Mouse (Mus musculus): Measurements from ENCODE around the gene Otop1. TPM values are rescaled to one million over a fixed set of nuclear protein-coding genes. Genes with fewer than 3 reads are reported as not detected.

The Otop1 gene
- not detected in 2 replicates for polyA plus RNA-seq (2016; fragmentation: Nextera tagmentation; extraction: Ambion mirVana)

DNA sequence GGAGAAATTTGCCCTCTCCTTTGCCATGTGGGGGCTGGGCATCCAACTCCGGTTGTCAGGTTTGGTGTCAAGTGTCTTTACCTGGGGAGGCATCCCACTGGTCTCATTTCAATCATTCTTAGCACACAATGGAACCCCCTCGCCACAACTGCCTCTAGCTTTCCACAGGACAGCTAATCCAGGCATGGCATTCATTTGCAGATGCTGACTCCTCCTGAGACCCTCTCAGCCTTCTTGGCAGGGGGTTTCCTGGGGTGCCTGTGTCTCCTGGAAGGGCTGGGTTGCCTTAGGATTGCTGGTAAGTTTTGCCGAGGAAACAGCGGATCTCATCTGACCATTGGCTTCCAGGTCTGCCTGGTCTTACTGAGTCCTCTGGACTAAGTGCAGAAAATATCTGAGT, at the start of gene Otop1:
Gene Otop1 (plus strand): TSS at position 202 of the 400 bp plus-strand sequence.
- WGBS, result 6% methylated on average over 4 of the region's 4 CpGs
- H3K36me3 ChIP-seq, result peaks cover 9% of the 10 kb centered on the region
- no peak within 1 kb of the TSS for H3K27ac ChIP-seq
- H3K4me3 ChIP-seq, result 0 out of 2 replicates have a peak within 1 kb of the TSS, but pooled peaks have one; percentile 34
- H3K4me1 ChIP-seq, result peaks cover 19% of the 10 kb centered on the region
- H3K27me3 ChIP-seq (replicated peaks), result peaks cover 70% of the 10 kb centered on the region
- H3K9ac ChIP-seq, result no peak within 1 kb of the TSS
- ATAC-seq (ENCODE audit: low FRiP score, low read depth), result no peak
- H3K4me2 ChIP-seq (replicated peaks), result peak within 1 kb of the TSS; percentile 60
- H3K9me3 ChIP-seq, result no peaks in the 10 kb centered on the region

DNA sequence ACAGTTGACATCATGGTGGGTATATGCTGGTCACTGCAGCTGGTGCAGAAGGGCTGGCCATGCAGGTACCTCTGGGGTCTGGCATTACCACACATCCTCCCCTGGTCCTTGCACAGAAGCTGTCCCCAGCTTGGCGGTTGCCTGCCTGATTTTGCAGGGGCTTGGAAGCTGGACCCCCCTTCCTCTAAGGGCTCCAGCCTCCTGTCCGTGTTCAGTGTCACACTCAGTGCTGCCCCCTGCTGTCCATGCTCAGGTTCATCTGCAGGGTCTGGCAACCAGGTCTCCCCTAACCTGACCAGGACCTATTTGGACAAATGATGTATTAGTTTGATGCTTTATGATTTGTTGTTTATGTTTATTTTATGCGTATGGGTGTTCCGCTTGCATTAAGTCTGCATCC, 40.4 kb upstream of the Otop1 start:
- H3K27ac ChIP-seq, result no peak overlapping the region
- no peaks in the 10 kb centered on the region for H3K27me3 ChIP-seq (replicated peaks)
- H3K4me1 ChIP-seq, result 0 out of 2 replicates have a peak, but pooled peaks cover under 1% of the 10 kb centered on the region
- H3K4me3 ChIP-seq, result no peak overlapping the region
- ATAC-seq (ENCODE audit: low FRiP score, low read depth), result no peak
- no peak overlapping the region for H3K9ac ChIP-seq
- H3K4me2 ChIP-seq (replicated peaks), result no peak overlapping the region
- H3K36me3 ChIP-seq, result peaks cover 54% of the 10 kb centered on the region
- WGBS, result 70% methylated on average over 4 of the region's 4 CpGs
- 0 out of 2 replicates have a peak, but pooled peaks cover 3% of the 10 kb centered on the region for H3K9me3 ChIP-seq

DNA sequence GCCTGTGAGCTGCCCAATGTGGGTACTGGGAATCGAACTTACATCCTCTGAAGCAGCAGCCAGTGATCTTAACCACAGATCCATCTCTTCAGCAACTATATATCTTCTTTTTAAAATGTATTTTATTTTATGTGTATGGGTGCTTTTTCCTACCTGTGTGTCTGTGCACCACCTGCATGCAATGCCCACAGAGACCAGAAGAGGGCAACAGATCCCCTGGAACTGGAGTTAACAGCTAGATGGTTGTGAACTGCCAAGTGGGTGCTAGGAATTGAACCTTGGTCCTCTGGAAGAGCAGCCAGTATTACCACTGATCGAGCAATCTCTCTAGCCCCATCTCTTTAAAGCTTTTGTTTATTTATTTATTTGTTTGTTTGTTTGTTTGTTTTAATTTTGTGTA, 39.1 kb upstream of the Otop1 start:
- WGBS, result 92% methylated on average over 2 of the region's 2 CpGs
- 0 out of 2 replicates have a peak, but pooled peaks cover 3% of the 10 kb centered on the region for H3K9me3 ChIP-seq
- no peak overlapping the region for H3K4me3 ChIP-seq
- ATAC-seq (ENCODE audit: low FRiP score, low read depth), result no peak
- H3K4me2 ChIP-seq (replicated peaks), result no peak overlapping the region
- peaks cover 10% of the 10 kb centered on the region for H3K4me1 ChIP-seq
- peaks cover 42% of the 10 kb centered on the region for H3K36me3 ChIP-seq
- no peak overlapping the region for H3K9ac ChIP-seq
- no peak overlapping the region for H3K27ac ChIP-seq
- no peaks in the 10 kb centered on the region for H3K27me3 ChIP-seq (replicated peaks)

DNA sequence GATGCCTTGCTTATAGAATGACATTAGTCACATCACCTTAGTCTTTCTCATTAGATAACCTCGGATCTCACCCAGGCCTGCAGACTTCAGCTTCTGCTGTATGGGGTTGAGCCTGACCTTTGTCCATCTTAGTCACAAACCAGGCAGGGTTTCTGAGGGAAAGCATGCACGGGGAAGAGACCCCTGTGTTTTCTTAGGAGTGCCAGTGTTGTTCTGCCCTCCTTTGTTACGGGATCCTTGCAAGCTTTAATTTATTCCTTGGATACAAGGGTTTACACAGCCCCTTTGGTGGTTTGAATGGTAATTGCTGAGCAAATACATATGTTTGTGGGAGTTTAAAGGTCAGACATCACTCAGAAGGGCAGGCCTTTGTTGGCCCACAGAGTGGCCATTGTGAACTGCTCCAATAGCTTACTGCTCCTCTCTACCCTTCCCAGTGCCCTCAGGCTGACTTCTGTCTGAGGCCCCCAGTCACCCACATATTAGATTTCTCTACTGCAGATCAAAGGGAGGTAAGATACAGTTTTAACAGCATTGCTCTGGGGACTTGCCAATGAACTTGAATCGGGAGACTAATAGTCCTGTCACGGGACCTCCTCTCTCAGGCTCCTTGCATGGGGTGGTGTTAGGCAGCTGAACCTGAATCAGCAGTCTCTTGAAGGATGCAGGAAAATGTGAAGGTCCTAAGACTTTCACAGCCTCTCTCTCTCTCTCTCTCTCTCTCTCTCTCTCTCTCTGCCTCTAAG, 34.9 kb upstream of the Otop1 start:
- Histone ChIP-seq H3K4me1 (peaks cover 10% of the 10 kb centered on the region), H3K27me3 (replicated peaks) (0 out of 2 replicates have a peak, but pooled peaks cover 3% of the 10 kb centered on the region), H3K9ac (no peak overlapping the region), H3K36me3 (peaks cover 10% of the 10 kb centered on the region), H3K4me2 (replicated peaks) (no peak overlapping the region), H3K4me3 (no peak overlapping the region), H3K27ac (no peak overlapping the region), H3K9me3 (0 out of 2 replicates have a peak, but pooled peaks cover 3% of the 10 kb centered on the region)
- peak; percentile 79 for ATAC-seq (ENCODE audit: low FRiP score, low read depth)
- WGBS, result 16% methylated on average over 5 of the region's 5 CpGs

DNA sequence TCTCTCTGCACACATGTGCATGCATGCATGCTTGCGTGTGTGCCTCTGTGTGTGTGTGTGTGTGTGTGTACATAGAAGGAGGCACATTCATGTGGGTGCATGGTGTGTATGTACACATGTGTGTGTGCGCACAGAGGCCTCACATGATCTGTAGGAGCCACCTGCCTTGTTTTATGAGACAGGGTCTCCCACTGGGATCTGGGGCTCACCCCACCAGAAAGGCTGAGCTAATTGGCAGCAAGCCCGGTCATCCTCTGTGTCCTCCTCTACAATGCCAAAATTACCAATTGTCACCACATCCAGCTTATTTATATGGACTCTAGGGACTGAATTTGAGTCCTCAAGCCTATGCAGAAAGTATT, 34.3 kb upstream of the Otop1 start:
- H3K9ac ChIP-seq, result no peak overlapping the region
- peak; percentile 69 for ATAC-seq (ENCODE audit: low FRiP score, low read depth)
- no peak overlapping the region for H3K27ac ChIP-seq
- H3K4me1 ChIP-seq, result peaks cover 10% of the 10 kb centered on the region
- 0 out of 2 replicates have a peak, but pooled peaks cover 3% of the 10 kb centered on the region for H3K27me3 ChIP-seq (replicated peaks)
- WGBS, result 64% methylated on average over 3 of the region's 3 CpGs
- peaks cover 8% of the 10 kb centered on the region for H3K36me3 ChIP-seq
- H3K9me3 ChIP-seq, result 0 out of 2 replicates have a peak, but pooled peaks cover 3% of the 10 kb centered on the region
- H3K4me2 ChIP-seq (replicated peaks), result no peak overlapping the region
- H3K4me3 ChIP-seq, result no peak overlapping the region

DNA sequence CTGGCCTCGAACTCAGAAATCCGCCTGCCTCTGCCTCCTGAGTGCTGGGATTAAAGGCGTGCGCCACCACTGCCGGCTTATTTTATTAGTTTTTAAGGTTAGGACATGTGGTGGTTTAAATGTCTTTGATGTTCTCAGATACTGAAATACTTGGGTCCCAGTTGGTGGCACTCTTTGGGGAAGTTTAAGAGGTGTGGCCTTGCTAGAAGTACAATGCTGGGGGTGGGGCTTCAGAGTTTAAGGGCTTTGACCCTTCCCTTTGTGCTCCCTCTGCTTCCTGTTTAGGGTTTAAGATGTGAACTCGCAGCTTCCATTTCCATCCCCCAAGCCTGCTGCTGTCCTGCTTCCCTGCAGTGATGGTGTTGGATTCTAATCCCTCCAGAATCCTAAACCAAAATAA, 33.8 kb upstream of the Otop1 start:
- no peak overlapping the region for H3K4me3 ChIP-seq
- no peak overlapping the region for H3K9ac ChIP-seq
- no peaks in the 10 kb centered on the region for H3K9me3 ChIP-seq
- peaks cover 10% of the 10 kb centered on the region for H3K4me1 ChIP-seq
- WGBS, result 85% methylated on average over 6 of the region's 6 CpGs
- 0 out of 2 replicates have a peak, but pooled peaks cover 3% of the 10 kb centered on the region for H3K36me3 ChIP-seq
- no peak overlapping the region for H3K27ac ChIP-seq
- 0 out of 2 replicates have a peak, but pooled peaks cover 3% of the 10 kb centered on the region for H3K27me3 ChIP-seq (replicated peaks)
- no peak overlapping the region for H3K4me2 ChIP-seq (replicated peaks)
- no peak; the same call in 1 of the 2 replicates for ATAC-seq (ENCODE audit: low FRiP score, low read depth)

DNA sequence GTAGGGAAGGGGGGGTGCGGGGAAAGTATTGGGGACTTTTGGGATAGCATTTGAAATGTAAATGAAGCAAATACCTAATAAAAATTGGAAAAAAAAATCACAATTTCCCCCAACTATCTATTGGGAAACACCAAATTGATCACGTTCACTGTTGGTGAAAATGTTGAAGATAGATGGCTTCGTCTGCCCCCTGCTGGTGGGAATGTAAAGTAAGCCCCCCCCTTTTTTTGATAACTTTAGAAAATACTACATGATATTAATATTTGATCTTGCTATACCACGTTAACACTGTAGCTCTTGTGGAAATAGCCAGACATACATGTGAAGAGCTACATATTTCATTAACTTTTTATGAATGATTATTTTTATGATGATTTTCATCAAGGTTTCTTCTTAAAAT, 20.6 kb upstream of the Otop1 start:
- no peak for ATAC-seq (ENCODE audit: low FRiP score, low read depth)
- H3K9ac ChIP-seq, result no peak overlapping the region
- H3K27me3 ChIP-seq (replicated peaks), result no peaks in the 10 kb centered on the region
- H3K9me3 ChIP-seq, result no peaks in the 10 kb centered on the region
- H3K27ac ChIP-seq, result no peak overlapping the region
- WGBS, result 45% methylated on average over 4 of the region's 4 CpGs
- H3K4me3 ChIP-seq, result no peak overlapping the region
- H3K4me2 ChIP-seq (replicated peaks), result no peak overlapping the region
- H3K36me3 ChIP-seq, result no peaks in the 10 kb centered on the region
- H3K4me1 ChIP-seq, result no peaks in the 10 kb centered on the region

DNA sequence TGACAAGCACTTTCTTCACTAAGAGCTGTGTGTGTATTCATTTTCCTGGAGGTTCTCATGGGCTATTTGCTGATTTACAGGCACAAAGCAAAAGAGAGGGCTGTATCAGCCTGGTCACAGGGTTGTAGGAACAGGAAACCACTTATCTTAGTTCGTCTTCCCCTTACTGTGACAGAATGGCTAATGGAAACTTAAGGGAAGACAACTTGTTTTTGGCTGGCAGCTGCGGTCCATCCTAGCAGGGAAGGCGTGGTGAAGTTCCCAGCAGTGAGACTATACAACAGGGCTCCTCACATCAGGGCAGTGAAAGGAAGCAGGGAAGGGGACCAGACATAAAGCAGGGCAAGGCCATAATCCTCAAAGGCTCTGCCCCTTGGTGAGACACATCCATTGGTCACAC, 20.1 kb upstream of the Otop1 start:
- ATAC-seq (ENCODE audit: low FRiP score, low read depth), result no peak

DNA sequence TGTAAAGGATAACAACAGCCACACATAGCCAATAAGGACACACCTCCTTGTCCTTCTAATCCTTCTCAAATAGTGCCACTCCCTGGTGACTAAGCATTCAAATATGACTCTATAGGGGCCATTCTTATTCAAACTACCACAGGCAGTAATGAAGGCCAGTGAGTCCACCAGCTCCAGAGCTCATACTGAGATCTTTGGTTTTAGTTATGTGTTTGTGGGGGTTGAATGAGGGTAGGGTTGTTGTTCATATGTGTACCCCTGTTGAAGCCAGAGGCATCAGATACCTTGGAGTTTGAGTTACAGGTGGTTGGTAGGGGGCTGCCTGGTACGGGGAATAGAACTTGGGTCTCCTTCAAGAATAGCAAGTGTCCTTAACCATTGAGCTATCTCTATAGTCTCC, 19.2 kb upstream of the Otop1 start:
- H3K36me3 ChIP-seq, result no peaks in the 10 kb centered on the region
- 81% methylated on average over 1 of the region's 1 CpGs for WGBS
- ATAC-seq (ENCODE audit: low FRiP score, low read depth), result no peak

More for the DNA sequence above, 20.1 kb upstream of the Otop1 start:
- 83% methylated on average over 3 of the region's 3 CpGs for WGBS
- no peaks in the 10 kb centered on the region for H3K9me3 ChIP-seq
- H3K27ac ChIP-seq, result no peak overlapping the region
- H3K36me3 ChIP-seq, result no peaks in the 10 kb centered on the region
- H3K27me3 ChIP-seq (replicated peaks), result no peaks in the 10 kb centered on the region
- no peak overlapping the region for H3K4me3 ChIP-seq
- H3K4me1 ChIP-seq, result no peaks in the 10 kb centered on the region
- H3K4me2 ChIP-seq (replicated peaks), result no peak overlapping the region
- H3K9ac ChIP-seq, result no peak overlapping the region

DNA sequence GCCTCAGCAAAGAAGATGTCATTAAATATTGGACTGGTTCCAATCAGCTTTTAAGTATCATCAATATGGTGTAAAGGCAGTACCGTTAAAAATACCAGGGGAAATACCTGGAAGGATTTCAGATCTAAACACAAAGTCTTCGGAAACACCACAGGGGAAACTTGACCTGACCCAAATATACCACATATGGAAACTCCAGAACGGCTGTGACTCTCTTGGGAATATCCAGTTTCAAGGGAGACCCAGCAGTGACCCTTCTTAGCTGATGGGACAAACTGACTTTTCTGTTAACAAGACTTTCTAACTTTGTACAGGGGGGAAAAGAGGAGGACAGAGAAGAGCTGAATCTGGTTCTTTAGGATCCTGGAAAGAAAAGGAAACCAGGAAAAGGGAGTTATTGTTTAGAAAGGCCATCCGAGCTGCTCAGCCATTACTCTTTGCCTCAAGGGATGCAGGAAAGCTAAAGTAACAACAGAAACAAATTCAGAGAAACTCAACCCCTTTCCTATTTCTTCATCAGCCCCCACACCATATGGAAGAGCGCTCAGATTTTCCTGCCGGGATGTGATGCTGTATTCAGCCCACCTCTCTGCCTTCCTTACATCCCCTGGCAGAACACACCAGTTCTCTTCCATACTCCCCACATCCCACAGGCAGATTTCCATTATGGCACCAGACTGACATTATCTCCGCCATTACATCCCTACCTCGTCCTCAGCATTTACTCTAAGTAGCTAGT, 17.6 kb upstream of the Otop1 start:
- 75% methylated on average over 8 of the region's 8 CpGs for WGBS
- Histone ChIP-seq H3K27ac (no peak overlapping the region), H3K36me3 (peaks cover 10% of the 10 kb centered on the region), H3K9ac (no peak overlapping the region), H3K4me1 (peaks cover 5% of the 10 kb centered on the region; the same call in 1 of the 2 replicates), H3K27me3 (replicated peaks) (no peaks in the 10 kb centered on the region), H3K4me2 (replicated peaks) (no peak overlapping the region), H3K9me3 (no peaks in the 10 kb centered on the region), H3K4me3 (no peak overlapping the region)
- no peak for ATAC-seq (ENCODE audit: low FRiP score, low read depth)

More for the DNA sequence above, 19.2 kb upstream of the Otop1 start:
- no peak overlapping the region for H3K27ac ChIP-seq
- no peaks in the 10 kb centered on the region for H3K9me3 ChIP-seq
- no peak overlapping the region for H3K9ac ChIP-seq
- H3K4me1 ChIP-seq, result peaks cover 5% of the 10 kb centered on the region; the same call in 1 of the 2 replicates
- H3K27me3 ChIP-seq (replicated peaks), result no peaks in the 10 kb centered on the region
- H3K4me3 ChIP-seq, result no peak overlapping the region
- H3K4me2 ChIP-seq (replicated peaks), result no peak overlapping the region

DNA sequence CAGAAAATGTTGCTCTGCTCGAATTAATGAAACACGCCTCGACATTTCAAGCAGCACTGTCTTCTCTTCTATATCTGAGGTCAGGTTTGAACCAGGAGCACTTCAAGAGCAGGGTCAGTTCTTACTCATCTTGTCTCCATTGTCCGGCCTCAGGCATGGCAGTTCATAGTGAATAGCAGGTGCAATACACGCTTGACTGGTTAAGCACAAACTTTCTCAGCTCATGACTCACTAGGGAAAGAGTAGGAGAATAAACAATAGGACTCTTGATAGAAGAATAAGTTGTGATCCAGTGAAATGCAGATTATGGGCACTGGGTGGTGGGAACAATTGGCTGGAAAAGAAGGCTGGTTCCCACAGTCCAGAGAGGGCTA, 17.0 kb upstream of the Otop1 start:
- no peak overlapping the region for H3K27ac ChIP-seq
- no peak overlapping the region for H3K4me2 ChIP-seq (replicated peaks)
- ATAC-seq (ENCODE audit: low FRiP score, low read depth), result no peak
- peaks cover 15% of the 10 kb centered on the region for H3K36me3 ChIP-seq
- H3K9ac ChIP-seq, result no peak overlapping the region
- no peaks in the 10 kb centered on the region for H3K9me3 ChIP-seq
- H3K4me1 ChIP-seq, result peaks cover 5% of the 10 kb centered on the region; the same call in 1 of the 2 replicates
- WGBS, result 82% methylated on average over 5 of the region's 5 CpGs
- H3K4me3 ChIP-seq, result no peak overlapping the region
- H3K27me3 ChIP-seq (replicated peaks), result no peaks in the 10 kb centered on the region

DNA sequence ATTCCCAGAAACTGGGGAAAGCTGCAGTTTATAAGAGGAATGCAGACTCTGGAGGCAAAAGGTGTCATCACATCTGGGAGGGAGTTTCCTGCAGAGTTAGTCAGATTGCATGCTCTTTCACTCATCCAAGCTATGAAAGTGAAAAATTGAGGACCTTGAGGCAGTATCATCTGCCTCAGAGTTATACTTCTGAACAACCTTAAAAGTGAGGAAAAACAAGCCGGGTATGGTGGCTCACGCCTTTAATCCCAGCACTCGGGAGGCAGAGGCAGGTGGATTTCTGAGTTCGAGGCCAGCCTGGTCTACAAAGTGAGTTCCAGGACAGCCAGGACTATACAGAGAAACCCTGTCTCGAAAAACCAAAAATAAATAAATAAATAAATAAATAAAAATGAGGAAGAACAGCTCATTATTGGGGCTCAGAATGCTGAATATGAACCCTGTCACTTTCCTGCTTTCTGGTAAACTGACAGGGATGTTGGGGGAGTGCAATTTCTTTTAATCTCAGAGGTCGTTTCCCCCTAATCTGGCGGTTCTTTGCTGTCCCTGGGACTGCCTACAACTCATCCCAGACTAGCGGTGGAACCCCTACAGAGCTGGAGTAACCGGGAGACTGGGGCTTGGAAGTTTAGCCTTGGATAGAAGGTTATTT, 16.2 kb upstream of the Otop1 start:
- Histone ChIP-seq H3K4me2 (replicated peaks) (peak overlapping the region; percentile 80), H3K9ac (peak overlapping the region; percentile 71), H3K9me3 (no peaks in the 10 kb centered on the region), H3K4me1 (peaks cover 5% of the 10 kb centered on the region; the same call in 1 of the 2 replicates), H3K36me3 (peaks cover 22% of the 10 kb centered on the region), H3K27me3 (replicated peaks) (no peaks in the 10 kb centered on the region), H3K4me3 (peak overlapping the region; percentile 78), H3K27ac (no peak overlapping the region)
- peak; percentile 2; the same call in 1 of the 2 replicates for ATAC-seq (ENCODE audit: low FRiP score, low read depth)
- WGBS, result 42% methylated on average over 9 of the region's 9 CpGs
